In genomic region chr2:174858835-174859215, GRCm38 (mm10) we compare ENCODE assay signal across 8 mouse cellular contexts.
DNase-seq lines count a peak whose midpoint lies in the region; ATAC-seq and TF ChIP-seq lines count a peak whose summit lies in the region.

No protein-coding gene starts in this region.

- H3K36me3 ChIP-seq in heart, postnatal 0 days (replicated peaks; ENCODE audit: control insufficient read depth, insufficient read depth, low read length), result no peaks in the 10 kb centered on the region
- no peaks in the 10 kb centered on the region for H3K36me3 ChIP-seq in embryonic facial prominence, embryonic 11.5 days (replicated peaks; ENCODE audit: control insufficient read depth, insufficient read depth, low read depth, low read length)
- H3K36me3 ChIP-seq in intestine, embryonic 14.5 days (ENCODE audit: control insufficient read depth, insufficient read depth, low read length), result no peaks in the 10 kb centered on the region

- H3K9ac ChIP-seq in heart, postnatal 0 days (replicated peaks; ENCODE audit: low read depth, low read length), result no peak overlapping the region
- no peak overlapping the region for H3K9ac ChIP-seq in embryonic facial prominence, embryonic 11.5 days (replicated peaks; ENCODE audit: low read length)
- H3K9ac ChIP-seq in intestine, embryonic 14.5 days (ENCODE audit: low read length), result no peak overlapping the region

- H3K4me3 ChIP-seq in heart, postnatal 0 days (ENCODE audit: low read depth, low read length), result no peak overlapping the region
- no peak overlapping the region for H3K4me3 ChIP-seq in embryonic facial prominence, embryonic 11.5 days (ENCODE audit: low read depth, low read length)
- no peak overlapping the region for H3K4me3 ChIP-seq in intestine, embryonic 14.5 days (ENCODE audit: low read depth, low read length)

- WGBS in heart, postnatal 0 days, result 33% methylated on average over 2 of the region's 2 CpGs
- 0% methylated on average over 2 of the region's 2 CpGs for WGBS in embryonic facial prominence, embryonic 11.5 days
- WGBS in intestine, embryonic 14.5 days, result 23% methylated on average over 2 of the region's 2 CpGs

- no peaks in the 10 kb centered on the region for H3K4me1 ChIP-seq in heart, postnatal 0 days (ENCODE audit: control insufficient read depth, insufficient read depth)
- peaks cover 4% of the 10 kb centered on the region for H3K4me1 ChIP-seq in embryonic facial prominence, embryonic 11.5 days (ENCODE audit: control insufficient read depth, insufficient read depth, low read length)
- peaks cover 14% of the 10 kb centered on the region for H3K4me1 ChIP-seq in intestine, embryonic 14.5 days (replicated peaks; ENCODE audit: control insufficient read depth, insufficient read depth, low read length)

- H3K27ac ChIP-seq in heart, postnatal 0 days (ENCODE audit: low read depth), result peak overlapping the region; percentile 56
- peak overlapping the region; percentile 85 for H3K27ac ChIP-seq in embryonic facial prominence, embryonic 11.5 days (replicated peaks; ENCODE audit: low read depth, low read length)
- H3K27ac ChIP-seq in intestine, embryonic 14.5 days (ENCODE audit: low read depth), result peak overlapping the region; percentile 74

- no peaks in the 10 kb centered on the region for H3K9me3 ChIP-seq in heart, postnatal 0 days (replicated peaks; ENCODE audit: control insufficient read depth, low read length)
- H3K9me3 ChIP-seq in embryonic facial prominence, embryonic 11.5 days (replicated peaks; ENCODE audit: control insufficient read depth, low read length), result no peaks in the 10 kb centered on the region
- no peaks in the 10 kb centered on the region for H3K9me3 ChIP-seq in intestine, embryonic 14.5 days (ENCODE audit: control insufficient read depth, low read length)

- TF ChIP-seq EP300 in heart, postnatal 0 days (IDR thresholded peaks at IDR 0.05; ENCODE audit: low read depth), result no peak

- no peak for TF ChIP-seq CTCF in heart, postnatal 0 days (IDR thresholded peaks at IDR 0.05; ENCODE audit: low read depth)

- DNase-seq in heart, postnatal 0 days (ENCODE audit: low spot score), result no peak
- no peak for DNase-seq in heart, postnatal 4 days
- DNase-seq in embryonic facial prominence, embryonic 11.5 days (ENCODE audit: low spot score), result peak; percentile 94
- DNase-seq in intestine, embryonic 14.5 days (ENCODE audit: low spot score), result no peak
- peak; percentile 78 for DNase-seq in neural tube, embryonic 10.5 days (ENCODE audit: extremely low spot score, low spot score)
- no peak for DNase-seq in left cerebral cortex, adult 8-10 months (ENCODE audit: low spot score in 2 of 2)
- DNase-seq in adrenal gland, postnatal 4 days (ENCODE audit: low spot score in 2 of 2), result no peak
- no peak for DNase-seq in ovary, postnatal 14 days (ENCODE audit: low spot score)

- 0 out of 2 replicates have a peak, but pooled peaks have one; percentile 5 for ATAC-seq in heart, postnatal 0 days (ENCODE audit: insufficient read depth, low read depth)
- peak; percentile 96 for ATAC-seq in embryonic facial prominence, embryonic 11.5 days (replicated peaks; ENCODE audit: insufficient number of reproducible peaks, low FRiP score, low TSS enrichment, low read depth)
- ATAC-seq in intestine, embryonic 14.5 days (replicated peaks; ENCODE audit: low FRiP score, low TSS enrichment, low read depth), result peak; percentile 67

- 0 out of 2 replicates have a peak, but pooled peaks cover 3% of the 10 kb centered on the region for H3K27me3 ChIP-seq in heart, postnatal 0 days (ENCODE audit: control insufficient read depth, insufficient read depth, low read length)
- no peaks in the 10 kb centered on the region for H3K27me3 ChIP-seq in embryonic facial prominence, embryonic 11.5 days (ENCODE audit: control insufficient read depth, insufficient read depth, low read length)
- no peaks in the 10 kb centered on the region for H3K27me3 ChIP-seq in intestine, embryonic 14.5 days (replicated peaks; ENCODE audit: control insufficient read depth, insufficient read depth, low read length)

- no peak overlapping the region for H3K4me2 ChIP-seq in heart, postnatal 0 days (ENCODE audit: low read depth, low read length)
- H3K4me2 ChIP-seq in embryonic facial prominence, embryonic 11.5 days (ENCODE audit: low read depth, low read length), result no peak overlapping the region
- no peak overlapping the region for H3K4me2 ChIP-seq in intestine, embryonic 14.5 days (ENCODE audit: low read length)

Comparison
In these comparisons a context has a peak if more than half of its experiments do, and no peak if none do; other contexts are left out.
1. ATAC-seq: peak in every context shown above with its lines; median percentile 96 in embryonic facial prominence, embryonic 11.5 days; 67 in intestine, embryonic 14.5 days; 5 in heart, postnatal 0 days.
2. DNase-seq: peak in embryonic facial prominence, embryonic 11.5 days (single experiment) and neural tube, embryonic 10.5 days (single experiment); none in heart, postnatal 0 days (single experiment), heart, postnatal 4 days (single experiment), intestine, embryonic 14.5 days (single experiment), left cerebral cortex, adult 8-10 months (0 of 2), adrenal gland, postnatal 4 days (0 of 2) and ovary, postnatal 14 days (single experiment).
3. Peak in every context shown above with its lines, with median percentiles within 50 percentile points of each other: H3K27ac ChIP-seq.